ENCODE assay signal across 10 mouse cellular contexts in genomic region chr11:16769709-16770303, GRCm38 (mm10). TPM values are rescaled to one million over a fixed set of nuclear protein-coding genes. Genes with fewer than 3 reads are reported as not detected.
DNase-seq lines count a peak whose midpoint lies in the region; ATAC-seq and TF ChIP-seq lines count a peak whose summit lies in the region.
"Had no signal": no experiment of that assay in that cellular context is flagged by ENCODE, and none has a peak within 500 bp of the region (broad histone marks: within the 10 kb centered on the region; RNA-seq: fewer than 3 reads in every experiment).

No protein-coding gene starts in this region.

- H3K79me2 ChIP-seq in heart, adult 2 months (replicated peaks; ENCODE audit: control insufficient read depth, insufficient read depth, low read length) = no peaks in the 10 kb centered on the region

- TF ChIP-seq POLR2A in heart, adult 2 months (IDR thresholded peaks at IDR 0.05; ENCODE audit: insufficient read depth, low read depth, low read length) = no peak

- H3K4me3 ChIP-seq in forebrain, postnatal 0 days (ENCODE audit: low read depth, low read length) = no peak overlapping the region
- no peak overlapping the region for H3K4me3 ChIP-seq in stomach, embryonic 15.5 days (replicated peaks)
- H3K4me3 ChIP-seq in heart, adult 2 months = no peak overlapping the region

- no peak for TF ChIP-seq EP300 in heart, adult 2 months (IDR thresholded peaks at IDR 0.05; ENCODE audit: insufficient read depth, low read depth, low read length)

- H3K4me2 ChIP-seq in forebrain, postnatal 0 days (ENCODE audit: low read depth) = no peak overlapping the region
- no peak overlapping the region for H3K4me2 ChIP-seq in stomach, embryonic 15.5 days

- peak; percentile 63 for ATAC-seq in forebrain, postnatal 0 days
- peak; percentile 60 for ATAC-seq in stomach, embryonic 15.5 days (ENCODE audit: insufficient read depth, low FRiP score, low read depth)

- H3K27ac ChIP-seq in forebrain, postnatal 0 days (ENCODE audit: low read depth, low read length) = no peak overlapping the region
- peak overlapping the region; percentile 27 for H3K27ac ChIP-seq in stomach, embryonic 15.5 days
- no peak overlapping the region; the same call in 1 of the 2 replicates for H3K27ac ChIP-seq in heart, adult 2 months

- no peaks in the 10 kb centered on the region for H3K27me3 ChIP-seq in forebrain, postnatal 0 days (ENCODE audit: insufficient read depth, low read length)
- H3K27me3 ChIP-seq in stomach, embryonic 15.5 days (replicated peaks) = no peaks in the 10 kb centered on the region
- H3K27me3 ChIP-seq in heart, adult 2 months (ENCODE audit: control insufficient read depth, insufficient read depth, low read length) = no peaks in the 10 kb centered on the region

- DNase-seq in ovary, adult 18-20 months (ENCODE audit: low spot score) = peak; percentile 40
- DNase-seq in ovary, postnatal 10 days (ENCODE audit: low spot score) = no peak
- no peak for DNase-seq in forebrain, postnatal 0 days
- DNase-seq in kidney, postnatal 36 days = peak; percentile 55 to 63
- no peak for DNase-seq in heart, adult 2 months
- DNase-seq in cerebellum, adult 9-11 months = no peak
- DNase-seq in adrenal gland, adult 18-20 months (ENCODE audit: low spot score in 2 of 2) = no peak
- DNase-seq: adrenal gland, adult 8-10 months; right cerebral cortex, adult 18-20 months had no signal

- no peaks in the 10 kb centered on the region for H3K4me1 ChIP-seq in forebrain, postnatal 0 days (ENCODE audit: insufficient read depth)
- peaks cover 8% of the 10 kb centered on the region; the same call in 1 of the 2 replicates for H3K4me1 ChIP-seq in stomach, embryonic 15.5 days
- no peaks in the 10 kb centered on the region; the same call in 1 of the 2 replicates for H3K4me1 ChIP-seq in heart, adult 2 months (ENCODE audit: control insufficient read depth, insufficient read depth, low read length)

- H3K9me3 ChIP-seq in forebrain, postnatal 0 days (ENCODE audit: low read length) = no peaks in the 10 kb centered on the region
- no peaks in the 10 kb centered on the region for H3K9me3 ChIP-seq in stomach, embryonic 15.5 days

- no peaks in the 10 kb centered on the region for H3K36me3 ChIP-seq in forebrain, postnatal 0 days (ENCODE audit: insufficient read depth)
- no peaks in the 10 kb centered on the region for H3K36me3 ChIP-seq in stomach, embryonic 15.5 days
- no peaks in the 10 kb centered on the region for H3K36me3 ChIP-seq in heart, adult 2 months (ENCODE audit: control insufficient read depth, insufficient read depth, low read length)

- intact Hi-C loops in heart, adult 2 months (cut with DNase I) = no loop called here

- 30% methylated on average over 3 of the region's 3 CpGs for WGBS in forebrain, postnatal 0 days
- WGBS in stomach, embryonic 15.5 days = 42% methylated on average over 3 of the region's 3 CpGs
- WGBS in heart, adult 2 months = 35% methylated on average over 3 of the region's 3 CpGs

- H3K9ac ChIP-seq in forebrain, postnatal 0 days = no peak overlapping the region
- no peak overlapping the region for H3K9ac ChIP-seq in stomach, embryonic 15.5 days
- no peak overlapping the region for H3K9ac ChIP-seq in heart, adult 2 months (ENCODE audit: low read depth, low read length)

- TF ChIP-seq CTCF in forebrain, postnatal 0 days (IDR thresholded peaks at IDR 0.05; ENCODE audit: low read depth) = no peak
- TF ChIP-seq CTCF in heart, adult 2 months (IDR thresholded peaks at IDR 0.05) = no peak

RNA-seq across cellular contexts. Expression of gene Egfr, which starts 17.8 kb away (rescaled TPM):
- 15.3 and 19.4 TPM in 2 replicates for total RNA-seq in forebrain, postnatal 0 days (2014; rRNA removed)
- polyA plus RNA-seq in forebrain, postnatal 0 days (2015; fragmentation: Nextera tagmentation; extraction: Ambion mirVana) = 5.4 and 6.6 TPM in 2 replicates
- 11.6 and 18.5 TPM in 2 replicates for polyA plus RNA-seq in stomach, embryonic 15.5 days (2015; fragmentation: Nextera tagmentation; extraction: Ambion mirVana)
- total RNA-seq in heart, adult 2 months (2021) = 10 to 100 TPM in 1 of 2 experiments, 1 to 10 TPM in 1; 4.9 to 10.5 TPM
- 4.4 and 7.0 TPM in 2 replicates for polyA plus RNA-seq in heart, adult 2 months (2012; rRNA removed)
- total RNA-seq in adrenal gland, adult 18-20 months (2021) = 10 to 100 TPM; 10.4 to 11.8 TPM

Comparison
In these comparisons a context has a peak if more than half of its experiments do, and no peak if none do; other contexts are left out.
1. DNase-seq: peak in ovary, adult 18-20 months (single experiment) and kidney, postnatal 36 days (2 of 2); none in ovary, postnatal 10 days (single experiment), forebrain, postnatal 0 days (single experiment), heart, adult 2 months (0 of 2), cerebellum, adult 9-11 months (single experiment) and adrenal gland, adult 18-20 months (0 of 2).